Mouse (Mus musculus): ENCODE results near the gene Enox1.

Enox1 gene

DNA sequence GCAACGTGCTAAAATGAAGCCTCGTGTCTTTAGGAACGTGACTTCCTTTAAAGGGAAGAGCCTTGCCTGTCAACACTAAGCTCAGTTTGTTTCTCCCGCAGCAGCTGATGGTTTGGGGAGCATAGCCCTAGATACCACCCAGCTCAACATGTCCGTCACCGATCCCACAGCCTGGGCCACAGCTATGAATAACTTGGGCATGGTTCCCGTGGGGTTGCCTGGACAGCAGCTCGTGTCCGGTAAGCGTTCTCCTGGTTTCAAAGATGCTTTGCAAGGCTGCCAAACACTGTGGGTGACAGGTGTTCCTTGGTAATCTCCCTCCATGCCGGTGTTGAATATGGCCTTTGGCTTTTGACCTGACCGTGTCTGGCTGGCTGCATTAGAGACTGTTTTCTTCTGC, 351.5 kb downstream of the Enox1 start:
- H3K9me3 ChIP-seq (ENCODE audit: low read length) = peaks cover 14% of the 10 kb centered on the region
- no peaks in the 10 kb centered on the region for H3K36me3 ChIP-seq (ENCODE audit: insufficient read depth, low read length)
- peaks cover 47% of the 10 kb centered on the region for H3K4me1 ChIP-seq (replicated peaks; ENCODE audit: low read depth, low read length)
- no peak overlapping the region for H3K4me3 ChIP-seq (replicated peaks; ENCODE audit: low read length)
- TF ChIP-seq NANOG (IDR thresholded peaks at IDR 0.05; ENCODE audit: borderline replicate concordance, low read length) = no peak
- TF ChIP-seq POU5F1 (IDR thresholded peaks at IDR 0.05; ENCODE audit: borderline replicate concordance, low read length) = no peak
- no peak for TF ChIP-seq CTCF (conservative IDR thresholded peaks at IDR 0.05; ENCODE audit: low read length)
- H3K27me3 ChIP-seq (ENCODE audit: insufficient read depth, low read length) = no peaks in the 10 kb centered on the region

DNA sequence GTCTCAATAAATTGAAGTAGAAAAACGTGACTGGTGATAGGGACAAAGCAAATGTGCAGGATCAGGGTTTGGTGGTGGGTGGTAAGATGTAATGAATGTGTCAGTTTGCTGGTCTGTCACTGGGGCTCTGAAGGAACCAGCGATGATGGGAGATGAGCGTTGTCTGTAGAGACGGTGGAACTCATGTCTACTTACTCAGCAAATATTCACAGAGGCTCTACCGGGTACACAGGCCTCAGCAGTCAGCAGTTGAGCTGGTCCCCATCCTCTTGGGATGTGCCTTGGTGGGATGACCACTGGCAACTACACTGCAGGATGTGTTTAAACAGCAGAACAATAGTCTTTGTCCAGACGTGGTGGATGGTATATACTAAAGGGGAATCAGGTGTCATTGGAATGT, 352.5 kb downstream of the Enox1 start:
- peaks cover 17% of the 10 kb centered on the region for H3K9me3 ChIP-seq (ENCODE audit: low read length)
- no peaks in the 10 kb centered on the region for H3K36me3 ChIP-seq (ENCODE audit: insufficient read depth, low read length)
- no peaks in the 10 kb centered on the region for H3K27me3 ChIP-seq (ENCODE audit: insufficient read depth, low read length)
- H3K4me1 ChIP-seq (replicated peaks; ENCODE audit: low read depth, low read length) = peaks cover 47% of the 10 kb centered on the region
- peak; percentile 8; the same call in 1 of the 2 replicates for TF ChIP-seq POU5F1 (IDR thresholded peaks at IDR 0.05; ENCODE audit: borderline replicate concordance, low read length)
- TF ChIP-seq CTCF (conservative IDR thresholded peaks at IDR 0.05; ENCODE audit: low read length) = no peak
- H3K4me3 ChIP-seq (replicated peaks; ENCODE audit: low read length) = no peak overlapping the region

DNA sequence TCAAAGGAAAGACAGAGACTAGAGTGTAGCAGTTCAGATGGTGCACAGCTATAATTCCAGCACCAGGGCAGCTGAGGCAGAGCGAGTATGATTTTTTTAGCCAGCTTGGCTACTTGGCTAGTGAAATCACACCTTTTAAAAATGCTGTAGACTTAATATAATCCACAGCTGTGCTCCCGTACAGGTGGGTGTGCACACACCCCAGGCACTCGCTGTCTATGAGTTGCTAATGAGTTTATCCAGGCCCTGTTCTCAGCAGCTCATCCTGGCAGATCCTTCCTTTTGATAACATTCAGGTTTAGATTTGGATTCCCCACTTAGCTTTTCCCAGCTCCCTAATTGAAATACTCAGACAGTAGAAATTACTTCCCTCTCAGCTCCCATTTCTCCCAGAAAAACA, 353.4 kb downstream of the Enox1 start:
- Histone ChIP-seq H3K4me1 (replicated peaks; ENCODE audit: low read depth, low read length) (peaks cover 47% of the 10 kb centered on the region), H3K27me3 (ENCODE audit: insufficient read depth, low read length) (no peaks in the 10 kb centered on the region), H3K4me3 (replicated peaks; ENCODE audit: low read length) (no peak overlapping the region), H3K9me3 (ENCODE audit: low read length) (peaks cover 8% of the 10 kb centered on the region), H3K36me3 (ENCODE audit: insufficient read depth, low read length) (no peaks in the 10 kb centered on the region)
- TF ChIP-seq POU5F1 (IDR thresholded peaks at IDR 0.05; ENCODE audit: borderline replicate concordance, low read length) (no peak), NANOG (IDR thresholded peaks at IDR 0.05; ENCODE audit: borderline replicate concordance, low read length) (no peak), CTCF (conservative IDR thresholded peaks at IDR 0.05; ENCODE audit: low read length) (no peak)

DNA sequence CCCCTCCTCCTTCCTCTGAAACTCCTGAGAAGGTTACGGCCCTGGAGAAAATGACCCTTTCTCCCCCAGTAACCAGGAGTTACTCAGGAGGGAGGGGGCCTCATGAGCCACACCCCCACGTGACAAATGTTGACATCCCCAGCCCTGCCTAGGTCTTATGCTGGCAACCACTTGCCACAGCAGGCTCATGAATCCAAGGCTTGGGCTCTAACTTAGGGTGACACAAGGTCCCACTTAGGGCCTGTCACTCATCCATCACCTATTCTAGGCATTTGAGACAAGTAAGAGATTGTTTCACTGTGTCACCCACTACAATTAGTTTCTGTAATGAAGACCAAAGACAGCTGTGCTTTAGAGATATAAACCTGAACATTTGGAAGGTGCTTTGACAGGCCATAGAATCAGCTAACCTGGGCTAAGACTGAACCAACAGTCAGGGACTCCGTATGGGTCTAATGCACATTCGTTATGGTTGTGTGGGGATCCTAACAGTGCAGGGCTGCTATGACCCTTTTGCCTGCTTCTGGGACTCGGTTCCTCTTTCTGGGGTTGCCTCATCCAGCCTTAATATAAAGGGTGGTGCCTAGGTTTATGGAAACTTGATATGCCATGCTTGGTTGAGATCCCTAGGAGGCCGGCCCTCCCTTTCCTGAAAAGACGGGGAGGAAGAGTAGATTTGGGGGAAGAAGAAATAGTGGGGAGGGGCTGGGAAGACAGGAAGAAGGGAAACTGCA, 354.7 kb downstream of the Enox1 start:
- TF ChIP-seq POU5F1 (IDR thresholded peaks at IDR 0.05; ENCODE audit: borderline replicate concordance, low read length) (no peak), NANOG (IDR thresholded peaks at IDR 0.05; ENCODE audit: borderline replicate concordance, low read length) (no peak), CTCF (conservative IDR thresholded peaks at IDR 0.05; ENCODE audit: low read length) (no peak)
- no peaks in the 10 kb centered on the region for H3K36me3 ChIP-seq (ENCODE audit: insufficient read depth, low read length)
- no peaks in the 10 kb centered on the region for H3K27me3 ChIP-seq (ENCODE audit: insufficient read depth, low read length)
- H3K4me1 ChIP-seq (replicated peaks; ENCODE audit: low read depth, low read length) = peaks cover 52% of the 10 kb centered on the region
- no peak overlapping the region for H3K4me3 ChIP-seq (replicated peaks; ENCODE audit: low read length)
- H3K9me3 ChIP-seq (ENCODE audit: low read length) = peaks cover 5% of the 10 kb centered on the region

DNA sequence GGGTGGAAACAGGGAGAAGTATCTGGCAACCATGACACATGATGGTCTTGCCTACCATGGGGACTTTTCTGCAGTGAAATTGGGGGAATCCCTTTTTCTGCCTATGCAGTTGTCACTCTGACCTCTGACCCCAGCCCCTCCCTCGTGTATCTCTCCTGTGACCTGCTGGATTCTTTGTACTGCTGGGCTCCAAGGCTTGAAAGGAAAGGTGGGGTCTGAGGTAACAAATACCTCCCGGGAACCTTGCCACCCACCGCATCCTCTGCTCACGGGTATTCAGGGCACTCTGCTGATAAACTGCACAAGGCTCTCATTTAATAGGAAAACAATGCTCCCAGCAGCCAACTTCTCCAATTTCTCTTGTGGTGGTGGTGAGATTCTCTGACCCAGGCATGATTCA, 361.5 kb downstream of the Enox1 start:
- TF ChIP-seq NANOG (IDR thresholded peaks at IDR 0.05; ENCODE audit: borderline replicate concordance, low read length) (no peak), POU5F1 (IDR thresholded peaks at IDR 0.05; ENCODE audit: borderline replicate concordance, low read length) (no peak), CTCF (conservative IDR thresholded peaks at IDR 0.05; ENCODE audit: low read length) (no peak)
- Histone ChIP-seq H3K4me3 (replicated peaks; ENCODE audit: low read length) (peak overlapping the region; percentile 86), H3K9me3 (ENCODE audit: low read length) (peaks cover 4% of the 10 kb centered on the region), H3K27me3 (ENCODE audit: insufficient read depth, low read length) (no peaks in the 10 kb centered on the region), H3K4me1 (replicated peaks; ENCODE audit: low read depth, low read length) (peaks cover 60% of the 10 kb centered on the region), H3K36me3 (ENCODE audit: insufficient read depth, low read length) (peaks cover 12% of the 10 kb centered on the region)

DNA sequence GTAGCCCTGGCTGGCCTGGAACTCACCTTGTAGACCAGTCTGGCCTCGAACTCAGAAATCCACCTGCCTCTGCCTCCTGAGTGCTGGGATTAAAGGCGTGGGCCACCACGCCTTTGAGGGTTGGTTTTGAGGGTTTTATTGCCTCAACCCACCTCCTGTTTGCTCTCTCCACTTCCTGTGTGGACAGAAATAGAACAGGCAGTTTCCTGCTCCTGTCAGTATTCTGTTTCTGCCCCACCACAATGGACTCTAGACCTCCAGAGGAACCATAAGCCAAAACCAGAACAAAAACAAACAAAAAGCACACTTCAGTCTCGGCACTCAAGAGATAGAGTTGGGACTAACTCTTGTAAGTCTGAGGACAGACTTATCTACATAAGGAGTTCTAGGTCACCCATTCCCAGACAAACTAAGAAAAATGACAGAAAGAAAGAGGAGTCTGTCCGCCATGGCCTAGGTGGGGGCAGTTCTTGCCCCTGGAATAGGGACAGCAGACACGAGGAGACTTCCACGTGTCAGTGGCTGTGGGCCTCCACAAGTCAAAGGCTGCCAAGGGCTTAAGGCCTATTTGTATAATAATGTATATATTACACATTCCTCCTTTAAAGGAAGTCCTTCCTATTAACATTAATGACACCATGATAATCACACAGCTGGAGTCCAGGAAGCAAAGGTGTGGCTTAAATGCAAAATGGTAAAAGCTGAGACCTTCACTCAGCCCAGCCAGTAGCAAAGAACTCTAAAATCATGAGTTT, 362.6 kb downstream of the Enox1 start:
- peak overlapping the region; percentile 86 for H3K4me3 ChIP-seq (replicated peaks; ENCODE audit: low read length)
- peaks cover 71% of the 10 kb centered on the region for H3K4me1 ChIP-seq (replicated peaks; ENCODE audit: low read depth, low read length)
- no peaks in the 10 kb centered on the region for H3K27me3 ChIP-seq (ENCODE audit: insufficient read depth, low read length)
- no peaks in the 10 kb centered on the region for H3K9me3 ChIP-seq (ENCODE audit: low read length)
- TF ChIP-seq CTCF (conservative IDR thresholded peaks at IDR 0.05; ENCODE audit: low read length) = no peak
- TF ChIP-seq NANOG (IDR thresholded peaks at IDR 0.05; ENCODE audit: borderline replicate concordance, low read length) = peak; percentile 72
- TF ChIP-seq POU5F1 (IDR thresholded peaks at IDR 0.05; ENCODE audit: borderline replicate concordance, low read length) = no peak
- peaks cover 23% of the 10 kb centered on the region for H3K36me3 ChIP-seq (ENCODE audit: insufficient read depth, low read length)

DNA sequence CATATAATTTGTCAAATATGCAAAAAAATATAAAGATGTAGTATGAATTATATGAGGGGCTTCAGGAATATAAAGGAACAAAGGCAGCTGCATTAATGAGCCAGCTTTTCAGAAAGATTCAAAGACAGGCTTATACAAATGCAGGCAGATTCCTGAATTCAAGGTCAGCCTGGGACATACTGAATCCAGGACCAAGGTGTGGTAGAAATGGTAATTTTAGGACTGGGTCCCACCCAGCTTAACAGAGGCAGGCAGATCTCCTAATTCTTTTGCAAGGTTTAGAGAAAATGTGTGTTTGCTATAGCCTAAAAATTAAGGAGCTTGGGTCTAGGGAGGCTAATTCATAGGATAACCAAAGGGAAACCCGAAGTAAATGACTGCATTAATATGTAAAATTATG, 363.1 kb downstream of the Enox1 start:
- Histone ChIP-seq H3K36me3 (ENCODE audit: insufficient read depth, low read length) (peaks cover 29% of the 10 kb centered on the region), H3K4me1 (replicated peaks; ENCODE audit: low read depth, low read length) (peaks cover 77% of the 10 kb centered on the region), H3K27me3 (ENCODE audit: insufficient read depth, low read length) (no peaks in the 10 kb centered on the region), H3K4me3 (replicated peaks; ENCODE audit: low read length) (peak overlapping the region; percentile 86), H3K9me3 (ENCODE audit: low read length) (no peaks in the 10 kb centered on the region)
- no peak for TF ChIP-seq CTCF (conservative IDR thresholded peaks at IDR 0.05; ENCODE audit: low read length)
- 0 out of 2 replicates have a peak, but pooled peaks have one; percentile 19 for TF ChIP-seq NANOG (IDR thresholded peaks at IDR 0.05; ENCODE audit: borderline replicate concordance, low read length)
- no peak for TF ChIP-seq POU5F1 (IDR thresholded peaks at IDR 0.05; ENCODE audit: borderline replicate concordance, low read length)

DNA sequence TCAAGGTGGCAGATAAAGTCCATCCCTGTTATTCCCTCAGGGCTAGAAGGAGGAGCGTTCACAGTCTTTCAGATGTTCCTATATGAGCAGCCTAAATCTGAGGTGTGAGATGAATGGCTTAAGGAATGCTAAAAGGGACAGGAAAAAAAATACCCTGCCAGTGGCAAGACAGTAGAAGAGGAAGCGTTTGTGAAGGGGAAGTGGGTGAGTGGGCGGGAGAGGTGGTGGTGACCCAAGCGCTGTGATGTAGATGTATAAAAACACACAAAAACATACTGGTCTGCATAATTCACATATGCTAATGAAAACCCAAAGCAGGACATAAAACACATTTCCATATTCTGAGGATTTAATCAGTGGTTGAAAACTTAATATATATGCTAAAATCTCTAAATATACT, 367.7 kb downstream of the Enox1 start:
- no peak for TF ChIP-seq CTCF (conservative IDR thresholded peaks at IDR 0.05; ENCODE audit: low read length)
- no peak for TF ChIP-seq POU5F1 (IDR thresholded peaks at IDR 0.05; ENCODE audit: borderline replicate concordance, low read length)
- no peak for TF ChIP-seq NANOG (IDR thresholded peaks at IDR 0.05; ENCODE audit: borderline replicate concordance, low read length)
- Histone ChIP-seq H3K27me3 (ENCODE audit: insufficient read depth, low read length) (no peaks in the 10 kb centered on the region), H3K4me1 (replicated peaks; ENCODE audit: low read depth, low read length) (peaks cover 77% of the 10 kb centered on the region), H3K9me3 (ENCODE audit: low read length) (0 out of 2 replicates have a peak, but pooled peaks cover 2% of the 10 kb centered on the region), H3K4me3 (replicated peaks; ENCODE audit: low read length) (peak overlapping the region; percentile 86), H3K36me3 (ENCODE audit: insufficient read depth, low read length) (peaks cover 65% of the 10 kb centered on the region)
